Mouse (Mus musculus) gastrocnemius, postnatal 14 days (tissue): Measurements from ENCODE around the gene Oog1. TPM values are rescaled to one million over a fixed set of nuclear protein-coding genes. Genes with fewer than 3 reads are reported as not detected.
"Not testable (repeated sequence)": the region's sequence is repeated elsewhere in the genome, so short reads cannot be mapped to it uniquely, and the experiment has no call there.

Experiments
- DNase-seq: peaks from one replicate; pipeline ENCODE4 v3.0.0; 2021; ENCODE audit warnings: mixed read lengths
- intact Hi-C: fragments of 180-260 bp; cut with DNase I; formaldehyde crosslinking; loops from one replicate; pipeline ENCODE4 v1.15.1; 2025; ENCODE audit warnings: low total_unique reads
- long read RNA-seq, 2 experiments: library from polyadenylated mRNA; stranded (forward); transcript quantifications; one replicate each; pipeline ENCODE4 v2.0.0; 2021
- total RNA-seq, 2 experiments: library from RNA; stranded (reverse); gene quantifications; 2 replicates each; pipeline ENCODE4 v1.2.3; 2021

The Oog1 gene
- total RNA-seq: not detected
- long read RNA-seq, experiment 1: 0 reads
- long read RNA-seq, experiment 2: 0 reads

DNA sequence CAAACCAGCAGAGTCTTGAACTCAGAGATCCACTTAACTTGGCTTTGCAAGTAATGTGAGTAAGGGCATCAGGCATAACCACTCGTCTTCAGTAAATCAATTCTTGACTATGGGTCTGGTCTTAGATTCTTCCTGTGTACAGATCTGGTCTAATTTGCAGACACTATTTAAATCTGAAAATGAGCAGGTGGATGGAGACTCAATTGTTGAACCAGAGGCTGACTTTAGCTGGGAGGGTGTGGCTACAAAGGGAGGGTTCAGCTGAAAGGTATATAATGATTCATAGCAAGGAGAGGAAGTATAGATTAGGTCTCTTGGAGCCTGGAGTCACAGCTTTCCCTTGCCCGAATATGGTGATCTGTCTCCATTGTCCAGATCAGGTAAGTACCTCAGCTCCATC lies at the start of gene Oog1:
TSS of gene Oog1 (plus strand) at position 301 of the 400 bp plus-strand sequence.
- DNase-seq, intact Hi-C loops: not testable (repeated sequence)

DNA sequence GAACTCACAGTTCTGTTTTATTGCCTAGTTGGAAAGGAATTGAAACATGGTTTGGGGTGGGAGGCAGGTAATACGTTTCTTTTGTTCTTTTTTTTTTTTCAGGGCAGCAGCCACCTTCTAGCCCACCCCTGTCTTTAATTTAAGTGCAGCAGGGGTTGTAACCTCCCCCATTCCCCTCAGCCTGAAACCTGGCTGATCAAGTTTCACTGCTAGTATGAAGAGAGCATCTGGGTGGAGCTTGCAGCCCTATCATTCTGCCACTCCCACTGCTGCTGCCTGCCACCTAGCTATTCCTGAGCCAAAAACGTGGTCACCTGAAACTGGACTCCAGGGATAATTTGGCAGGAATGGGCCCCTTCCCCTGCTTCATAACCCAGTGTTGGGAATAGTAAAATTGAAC lies 1.1 kb upstream of the Oog1 start:
- DNase-seq, intact Hi-C loops: not testable (repeated sequence)

DNA sequence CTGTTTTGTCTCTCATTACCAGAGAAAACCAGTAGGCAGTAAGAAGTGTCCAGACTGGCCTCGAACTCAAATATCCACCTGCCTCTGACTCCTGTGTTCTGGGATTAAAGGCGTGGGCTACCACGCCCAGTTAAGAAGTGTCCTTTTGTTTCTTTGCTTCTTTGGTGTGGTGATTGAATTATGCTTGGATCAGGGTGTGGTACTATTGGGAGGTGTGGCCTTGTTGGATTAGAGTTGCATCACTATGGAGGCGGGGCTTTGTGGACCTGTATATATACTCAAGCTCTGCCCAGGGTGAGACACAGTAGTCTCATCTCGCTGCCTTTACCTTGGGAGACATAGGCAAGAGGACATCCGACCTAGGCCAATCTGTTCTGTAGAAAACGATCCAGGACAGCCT lies 16.1 kb downstream of the Oog1 start, which contains the start of gene Gm4027:
TSS of gene Gm4027 (plus strand) at position 301 of the 400 bp plus-strand sequence.
- intact Hi-C loops, DNase-seq: not testable (repeated sequence)

DNA sequence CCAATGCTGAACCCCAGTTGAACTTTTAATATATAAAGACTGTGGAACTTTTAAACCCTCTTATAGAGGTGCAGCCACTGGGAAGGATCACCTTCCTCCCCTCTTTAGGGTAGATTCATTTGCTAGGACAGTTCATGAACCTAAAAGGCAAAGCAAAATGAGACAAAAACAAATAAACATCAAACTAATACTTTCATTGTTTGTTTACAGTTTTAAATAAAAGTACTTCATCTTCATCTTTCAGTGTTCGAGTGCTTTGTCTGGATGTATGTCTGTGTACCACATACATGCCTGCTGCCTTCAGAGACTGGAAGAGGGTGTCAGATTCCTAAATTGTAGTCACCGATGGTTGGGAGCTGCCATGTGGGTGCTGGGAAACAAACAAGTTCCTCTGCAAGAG lies 42.0 kb downstream of the Oog1 start, which contains the start of gene Gm16381:
TSS of gene Gm16381 (minus strand) at position 101 of the 400 bp plus-strand sequence.
- intact Hi-C loops, DNase-seq: not testable (repeated sequence)

DNA sequence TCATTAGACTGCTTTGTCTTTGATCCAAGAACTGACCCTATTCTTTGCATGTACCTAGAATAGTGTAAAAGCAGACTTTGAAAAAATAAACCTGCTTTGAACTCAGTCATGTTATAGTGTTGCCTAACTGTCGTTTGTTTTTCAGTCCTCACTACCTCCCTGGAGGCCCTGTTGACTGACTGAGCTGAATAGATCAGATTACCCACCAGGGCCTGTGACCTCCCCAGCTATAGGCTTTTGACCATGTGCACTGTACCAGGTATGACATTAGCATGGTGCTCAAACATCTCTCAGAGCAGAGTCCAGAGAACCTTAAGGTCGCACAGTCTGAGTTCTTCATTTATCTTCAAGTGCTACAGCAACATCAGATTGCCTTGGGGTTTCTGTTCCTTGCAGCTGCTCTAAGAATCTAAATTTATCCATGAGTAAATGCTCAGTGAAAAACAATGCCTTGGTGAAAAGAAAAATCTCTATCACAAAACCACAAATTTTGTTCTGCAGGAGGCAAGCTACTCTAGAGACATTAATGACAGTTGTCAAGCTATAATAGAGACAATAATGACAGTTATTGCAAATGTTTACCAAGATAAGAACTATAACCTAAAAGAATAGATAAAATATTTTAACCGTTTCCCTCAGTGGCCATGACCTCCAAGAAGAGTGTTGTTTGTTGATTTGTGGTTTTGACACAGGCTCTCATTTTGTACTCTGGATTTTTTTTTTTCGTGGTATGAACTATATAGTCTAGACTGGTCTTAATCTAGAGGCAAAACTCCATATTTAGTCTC lies 50.6 kb downstream of the Oog1 start:
- intact Hi-C loops, DNase-seq: not testable (repeated sequence)

Other genes with a start within 250 kb of the Oog1 start
- 10 to 100 TPM; 16.8 to 20.2 TPM for gene Sptlc2, start 214.3 kb upstream of the Oog1 start, total RNA-seq
- 100 to 1,000 TPM; 142 to 154 TPM for gene Slirp, start 158.8 kb upstream of the Oog1 start, total RNA-seq
- 1 to 10 TPM; 6.0 to 7.6 TPM for gene Alkbh1, start 158.7 kb upstream of the Oog1 start, total RNA-seq
- gene Snw1, start 130.4 kb upstream of the Oog1 start, total RNA-seq: 10 to 100 TPM; 43.7 to 44.7 TPM
- not detected for gene Gm5788, start 108.0 kb upstream of the Oog1 start, total RNA-seq
- gene Gm8300, start 88.4 kb upstream of the Oog1 start, total RNA-seq: not detected
- not detected for gene Gm4027, start 16.2 kb downstream of the Oog1 start, total RNA-seq
- not detected for gene Gm16381, start 41.9 kb downstream of the Oog1 start, total RNA-seq
- gene Gm21319, start 173.1 kb downstream of the Oog1 start, total RNA-seq: not detected
- not detected for gene Gm21936, start 192.8 kb downstream of the Oog1 start, total RNA-seq
- not detected for gene BB287469, start 213.9 kb downstream of the Oog1 start, total RNA-seq
- not detected for gene Gm2001, start 239.7 kb downstream of the Oog1 start, total RNA-seq